14 mouse cellular contexts compared by ENCODE assay signal in the genomic region with DNA sequence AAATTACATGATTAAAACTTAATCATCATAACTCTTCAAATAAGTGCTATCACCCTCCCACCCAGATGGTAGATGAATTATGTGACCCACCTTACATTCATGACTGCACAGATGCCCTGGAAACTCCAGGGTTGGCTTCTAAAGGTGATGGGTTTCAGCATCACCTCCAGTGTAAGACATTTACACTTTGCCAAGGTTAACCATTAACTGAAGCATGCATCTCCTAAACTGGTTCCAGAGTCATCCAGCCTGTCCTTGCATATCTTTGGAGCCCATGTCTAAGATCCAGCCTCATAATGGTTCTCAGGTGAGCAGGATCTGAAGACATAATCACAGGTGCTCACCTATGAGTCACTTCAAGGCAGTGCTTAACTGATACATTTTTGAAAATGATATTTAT.
DNase-seq lines count a peak whose midpoint lies in the region; ATAC-seq lines count a peak whose summit lies in the region.
"Had no signal": no experiment of that assay in that cellular context is flagged by ENCODE, and none has a peak within 500 bp of the region (broad histone marks: within the 10 kb centered on the region; RNA-seq: fewer than 3 reads in every experiment).

No protein-coding gene starts in this region.

- H3K4me2 ChIP-seq in hindbrain, embryonic 13.5 days, result no peak overlapping the region
- H3K4me2 ChIP-seq in hindbrain, embryonic 12.5 days (replicated peaks), result no peak overlapping the region
- H3K4me2 ChIP-seq in midbrain, embryonic 13.5 days (replicated peaks), result no peak overlapping the region
- no peak overlapping the region for H3K4me2 ChIP-seq in midbrain, embryonic 15.5 days
- H3K4me2 ChIP-seq in liver, embryonic 16.5 days (ENCODE audit: low read depth, low read length), result no peak overlapping the region

- ATAC-seq in hindbrain, embryonic 13.5 days (ENCODE audit: low FRiP score), result 0 out of 2 replicates have a peak, but pooled peaks have one; percentile 8
- ATAC-seq in hindbrain, embryonic 12.5 days (ENCODE audit: low FRiP score), result no peak
- ATAC-seq in midbrain, embryonic 13.5 days, result 0 out of 2 replicates have a peak, but pooled peaks have one; percentile 40
- no peak for ATAC-seq in midbrain, embryonic 15.5 days (replicated peaks)
- 0 out of 2 replicates have a peak, but pooled peaks have one; percentile 30 for ATAC-seq in liver, embryonic 16.5 days (ENCODE audit: low read depth)
- ATAC-seq: activated CD4-positive, CD25-positive, alpha-beta regulatory T cell, adult 4 months had no signal

- DNase-seq in embryo, embryonic 11 days, result no peak
- DNase-seq in adrenal gland, postnatal 10 days, result no peak
- DNase-seq: cerebellum, adult 11 months; kidney, adult 8-10 months; lung, adult 18-20 months had no signal

- H3K4me1 ChIP-seq in hindbrain, embryonic 13.5 days (replicated peaks), result no peaks in the 10 kb centered on the region
- no peaks in the 10 kb centered on the region for H3K4me1 ChIP-seq in hindbrain, embryonic 12.5 days
- no peaks in the 10 kb centered on the region for H3K4me1 ChIP-seq in midbrain, embryonic 13.5 days (replicated peaks)
- H3K4me1 ChIP-seq in midbrain, embryonic 15.5 days, result no peaks in the 10 kb centered on the region
- H3K4me1 ChIP-seq in liver, embryonic 16.5 days (ENCODE audit: control insufficient read depth, low read depth, low read length), result no peaks in the 10 kb centered on the region

- H3K27ac ChIP-seq in hindbrain, embryonic 13.5 days, result no peak overlapping the region
- no peak overlapping the region for H3K27ac ChIP-seq in hindbrain, embryonic 12.5 days
- H3K27ac ChIP-seq in midbrain, embryonic 13.5 days, result no peak overlapping the region
- no peak overlapping the region for H3K27ac ChIP-seq in midbrain, embryonic 15.5 days
- H3K27ac ChIP-seq in liver, embryonic 16.5 days (ENCODE audit: low read length), result no peak overlapping the region
- H3K27ac ChIP-seq: layer of hippocampus, adult 2 months; left cerebral cortex, adult 2 months; macrophage had no signal

- no peaks in the 10 kb centered on the region for H3K36me3 ChIP-seq in hindbrain, embryonic 13.5 days
- H3K36me3 ChIP-seq in hindbrain, embryonic 12.5 days, result no peaks in the 10 kb centered on the region
- no peaks in the 10 kb centered on the region for H3K36me3 ChIP-seq in midbrain, embryonic 13.5 days
- no peaks in the 10 kb centered on the region for H3K36me3 ChIP-seq in midbrain, embryonic 15.5 days (replicated peaks)
- no peaks in the 10 kb centered on the region for H3K36me3 ChIP-seq in liver, embryonic 16.5 days (ENCODE audit: control insufficient read depth, insufficient read depth)

- no peak overlapping the region for H3K4me3 ChIP-seq in hindbrain, embryonic 13.5 days
- no peak overlapping the region for H3K4me3 ChIP-seq in hindbrain, embryonic 12.5 days
- H3K4me3 ChIP-seq in midbrain, embryonic 13.5 days (replicated peaks), result no peak overlapping the region
- H3K4me3 ChIP-seq in midbrain, embryonic 15.5 days, result no peak overlapping the region
- H3K4me3 ChIP-seq in liver, embryonic 16.5 days (ENCODE audit: low read depth, low read length), result no peak overlapping the region
- H3K4me3 ChIP-seq: layer of hippocampus, adult 2 months; left cerebral cortex, adult 2 months had no signal

- H3K27me3 ChIP-seq in hindbrain, embryonic 13.5 days, result no peaks in the 10 kb centered on the region
- H3K27me3 ChIP-seq in hindbrain, embryonic 12.5 days, result no peaks in the 10 kb centered on the region
- no peaks in the 10 kb centered on the region for H3K27me3 ChIP-seq in midbrain, embryonic 13.5 days
- H3K27me3 ChIP-seq in midbrain, embryonic 15.5 days (replicated peaks), result no peaks in the 10 kb centered on the region
- H3K27me3 ChIP-seq in liver, embryonic 16.5 days (ENCODE audit: control insufficient read depth, insufficient read depth, low read depth, low read length), result no peaks in the 10 kb centered on the region

- no peak overlapping the region for H3K9ac ChIP-seq in hindbrain, embryonic 13.5 days
- no peak overlapping the region for H3K9ac ChIP-seq in hindbrain, embryonic 12.5 days
- H3K9ac ChIP-seq in midbrain, embryonic 13.5 days (replicated peaks), result no peak overlapping the region
- H3K9ac ChIP-seq in midbrain, embryonic 15.5 days, result no peak overlapping the region
- H3K9ac ChIP-seq in liver, embryonic 16.5 days (ENCODE audit: low read depth, low read length), result no peak overlapping the region

- peaks cover 53% of the 10 kb centered on the region for H3K9me3 ChIP-seq in hindbrain, embryonic 13.5 days
- peaks cover 34% of the 10 kb centered on the region for H3K9me3 ChIP-seq in hindbrain, embryonic 12.5 days (replicated peaks)
- H3K9me3 ChIP-seq in midbrain, embryonic 13.5 days, result peaks cover 40% of the 10 kb centered on the region
- H3K9me3 ChIP-seq in midbrain, embryonic 15.5 days, result peaks cover 52% of the 10 kb centered on the region
- peaks cover 9% of the 10 kb centered on the region for H3K9me3 ChIP-seq in liver, embryonic 16.5 days (replicated peaks; ENCODE audit: control insufficient read depth, low read length)

Comparison
In these comparisons a context has a peak if more than half of its experiments do, and no peak if none do; other contexts are left out.
1. ATAC-seq: peak in hindbrain, embryonic 13.5 days (single experiment), midbrain, embryonic 13.5 days (single experiment) and liver, embryonic 16.5 days (single experiment); none in hindbrain, embryonic 12.5 days (single experiment) and midbrain, embryonic 15.5 days (single experiment).